Mouse (Mus musculus) layer of hippocampus, adult 8-10 months (tissue): ENCODE results near the gene Ftsj3. TPM values are rescaled to one million over a fixed set of nuclear protein-coding genes. Genes with fewer than 3 reads are reported as not detected.
A peak's percentile ranks its signal among the peaks of the same experiment; 100 is the strongest.
"Not testable (repeated sequence)": the region's sequence is repeated elsewhere in the genome, so short reads cannot be mapped to it uniquely, and the experiment has no call there.

Source experiments
- DNase-seq, 2 experiments: peaks; one replicate each; pipeline ENCODE4 v3.0.0; 2022; ENCODE audit warnings: low spot score in 2 of 2
- total RNA-seq, 4 experiments: library from RNA; stranded (reverse); gene quantifications; 2 replicates each; pipeline ENCODE4 v1.2.4; 2022

Ftsj3 gene
- total RNA-seq, 4 experiments from 2014 or later, result 28.9 to 33.3 (median 32.4) TPM

GRCm38 (mm10) chr11:106268326-106269059, 12.6 kb upstream of the Ftsj3 start:
- DNase-seq, result peak; percentile 74

- no peak for DNase-seq
Measured at GRCm38 (mm10) chr11:106267871-106268270, 12.0 kb upstream of the Ftsj3 start.

- no peak for DNase-seq
Measured at GRCm38 (mm10) chr11:106267311-106267852, 11.5 kb upstream of the Ftsj3 start.

- no peak for DNase-seq
Measured at GRCm38 (mm10) chr11:106266431-106266830, 10.6 kb upstream of the Ftsj3 start.

GRCm38 (mm10) chr11:106265570-106265969, 9.7 kb upstream of the Ftsj3 start:
- no peak for DNase-seq

- DNase-seq, result no peak
Measured at GRCm38 (mm10) chr11:106264988-106265387, 9.1 kb upstream of the Ftsj3 start.

GRCm38 (mm10) chr11:106263963-106264362, 8.1 kb upstream of the Ftsj3 start:
- no peak for DNase-seq

GRCm38 (mm10) chr11:106260826-106261450, 5.1 kb upstream of the Ftsj3 start:
- no peak for DNase-seq

- no peak for DNase-seq
Measured at GRCm38 (mm10) chr11:106256775-106257174, 896 bp upstream of the Ftsj3 start.

- DNase-seq, result no peak
Measured at GRCm38 (mm10) chr11:106255174-106255573, 705 bp downstream of the Ftsj3 start.

GRCm38 (mm10) chr11:106254767-106255166, 1.1 kb downstream of the Ftsj3 start:
- DNase-seq, result no peak

GRCm38 (mm10) chr11:106249326-106249725, 6.6 kb downstream of the Ftsj3 start:
- DNase-seq, result no peak

GRCm38 (mm10) chr11:106246834-106247233, 9.0 kb downstream of the Ftsj3 start:
- no peak for DNase-seq

GRCm38 (mm10) chr11:106233978-106234377, 21.9 kb downstream of the Ftsj3 start:
- not testable (repeated sequence) for DNase-seq

GRCm38 (mm10) chr11:106220603-106221002, 35.3 kb downstream of the Ftsj3 start:
- no peak for DNase-seq

GRCm38 (mm10) chr11:106216730-106217490, 39.0 kb downstream of the Ftsj3 start, which contains the start of gene Ddx42:
TSS of gene Ddx42 (plus strand) at chr11:106216926.
- peak; percentile 92 for DNase-seq

- peak; percentile 98 to 99 for DNase-seq
Measured at GRCm38 (mm10) chr11:106215927-106216729, 39.8 kb downstream of the Ftsj3 start, which contains the start of gene Ccdc47. TSS of gene Ccdc47 (minus strand) at chr11:106216344.

GRCm38 (mm10) chr11:106215450-106215859, 40.4 kb downstream of the Ftsj3 start:
- no peak for DNase-seq

- DNase-seq, result no peak
Measured at GRCm38 (mm10) chr11:106214856-106215255, 41.0 kb downstream of the Ftsj3 start.

- DNase-seq, result no peak
Measured at GRCm38 (mm10) chr11:106212771-106213170, 43.1 kb downstream of the Ftsj3 start.

- DNase-seq, result no peak
Measured at GRCm38 (mm10) chr11:106202123-106202465, 53.8 kb downstream of the Ftsj3 start, which contains the start of gene Strada. TSS of gene Strada (minus strand) at chr11:106202168.
